Mouse (Mus musculus) megakaryocyte-erythroid progenitor cell, adult 5 weeks (primary cell): ENCODE measurements around the gene Ppara. TPM values are rescaled to one million over a fixed set of nuclear protein-coding genes. Genes with fewer than 3 reads are reported as not detected.

Experiments
- polyA plus RNA-seq: library from polyadenylated mRNA; stranded (reverse); fragments of >175 nt; gene quantifications from 2 replicates; pipeline ENCODE4 v1.2.3, GENCODE M21; 2012

The Ppara gene
- 0.02 TPM in 1 of 2 replicates, not detected in the other for polyA plus RNA-seq

DNA sequence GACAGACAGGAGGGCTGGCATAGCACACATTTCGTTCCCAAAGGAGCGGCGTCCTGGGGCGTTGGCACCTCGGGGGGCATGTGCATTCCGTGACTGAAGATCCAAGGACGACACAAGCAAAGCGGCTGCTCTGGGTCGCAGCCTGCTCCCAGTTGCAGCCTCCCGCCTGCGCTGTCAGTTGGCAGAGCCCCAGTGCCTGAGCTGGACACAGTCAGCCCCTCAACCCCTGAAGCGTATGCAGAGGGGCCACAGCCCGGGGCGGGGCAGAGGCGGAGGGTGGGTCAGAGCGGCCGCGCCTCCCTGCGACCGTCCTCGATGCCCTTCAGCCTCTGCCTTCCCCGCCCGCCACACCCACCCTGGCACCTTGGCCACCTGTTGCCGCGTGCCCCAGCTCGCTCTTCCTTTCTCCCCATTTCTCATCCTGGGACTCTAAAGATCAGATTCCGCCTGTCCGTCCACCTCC is at the start of gene Ppara:
Ppara (plus strand) TSS at position 413 of the 463 bp plus-strand sequence.

DNA sequence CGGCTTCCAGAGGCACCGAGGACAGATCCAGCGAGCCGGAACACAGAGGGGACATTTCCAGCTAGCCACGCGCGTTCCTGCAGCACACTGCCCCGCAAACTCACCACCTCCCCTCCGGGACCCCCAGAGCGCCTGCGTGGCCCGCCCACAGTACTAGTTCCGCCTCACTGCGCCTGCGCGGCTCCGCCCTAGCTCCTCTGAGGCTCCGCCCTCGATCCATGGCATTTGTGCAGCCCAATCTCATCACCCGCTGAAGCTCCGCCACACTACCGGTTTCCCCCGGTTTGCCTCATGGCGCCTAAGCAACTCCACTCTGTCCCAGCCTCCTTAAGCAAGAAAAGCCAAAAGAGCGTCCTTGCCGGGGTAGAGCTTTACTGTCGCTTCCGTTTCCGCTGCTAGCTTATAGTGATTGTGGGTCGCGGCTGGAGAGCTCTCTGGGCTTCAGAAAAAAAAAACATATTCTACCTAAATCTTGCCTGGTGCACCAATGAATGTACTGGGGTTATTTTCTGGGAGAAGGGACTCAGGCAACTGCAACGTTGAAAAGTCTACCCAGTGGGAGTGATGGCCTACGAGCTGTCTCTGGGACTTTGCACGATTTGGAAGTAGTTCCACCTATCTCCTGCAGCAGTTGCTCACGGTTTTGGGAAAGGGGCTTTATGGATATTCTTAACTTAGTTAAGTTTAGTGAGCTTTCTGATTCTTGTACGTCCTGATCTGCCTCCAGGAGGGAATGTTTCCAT is 76.9 kb downstream of the Ppara start, which contains the start of gene Cdpf1:
Cdpf1 (minus strand) TSS at position 163 of the 743 bp plus-strand sequence.

DNA sequence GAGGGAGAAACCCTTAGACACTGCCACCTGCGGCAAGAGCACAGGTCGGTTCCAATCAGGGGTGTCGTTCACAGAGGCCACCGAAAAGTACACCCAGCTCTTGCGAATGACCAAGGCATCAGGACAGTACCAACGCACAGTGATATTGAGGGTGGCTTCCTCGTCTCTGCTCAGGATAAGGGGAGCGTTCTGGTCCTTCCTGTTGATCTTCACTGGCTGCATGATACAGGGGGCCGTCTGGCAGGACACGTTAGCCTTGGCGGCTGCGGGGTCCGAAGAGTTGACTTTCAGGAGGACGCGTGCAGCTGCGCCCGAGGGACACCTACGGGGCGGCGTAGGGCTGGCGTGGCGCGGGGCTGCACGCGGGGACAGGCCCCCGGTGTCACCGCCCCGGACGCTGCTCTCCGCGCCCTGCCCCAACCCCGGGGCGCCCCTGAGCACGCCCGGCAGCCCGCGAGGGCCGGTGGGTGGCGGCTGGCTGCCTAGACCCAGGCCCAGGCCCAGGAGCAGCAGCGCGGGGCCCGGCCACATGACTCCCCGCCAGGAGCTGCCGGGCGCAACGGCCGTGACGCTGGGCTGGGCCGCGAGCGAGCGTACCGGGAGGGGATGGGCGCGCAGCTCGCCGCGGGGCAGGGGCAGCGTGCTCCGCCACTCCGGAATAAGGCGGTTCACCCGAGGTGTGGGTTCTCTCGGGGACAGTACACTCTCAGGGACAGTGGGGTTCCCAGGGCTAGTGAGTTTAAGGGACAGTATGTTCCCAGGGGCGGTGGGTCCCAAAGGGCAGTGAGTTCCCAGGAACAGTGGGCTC is 86.6 kb downstream of the Ppara start, which contains the start of gene Pkdrej:
Pkdrej (minus strand) TSS at position 532 of the 808 bp plus-strand sequence.

DNA sequence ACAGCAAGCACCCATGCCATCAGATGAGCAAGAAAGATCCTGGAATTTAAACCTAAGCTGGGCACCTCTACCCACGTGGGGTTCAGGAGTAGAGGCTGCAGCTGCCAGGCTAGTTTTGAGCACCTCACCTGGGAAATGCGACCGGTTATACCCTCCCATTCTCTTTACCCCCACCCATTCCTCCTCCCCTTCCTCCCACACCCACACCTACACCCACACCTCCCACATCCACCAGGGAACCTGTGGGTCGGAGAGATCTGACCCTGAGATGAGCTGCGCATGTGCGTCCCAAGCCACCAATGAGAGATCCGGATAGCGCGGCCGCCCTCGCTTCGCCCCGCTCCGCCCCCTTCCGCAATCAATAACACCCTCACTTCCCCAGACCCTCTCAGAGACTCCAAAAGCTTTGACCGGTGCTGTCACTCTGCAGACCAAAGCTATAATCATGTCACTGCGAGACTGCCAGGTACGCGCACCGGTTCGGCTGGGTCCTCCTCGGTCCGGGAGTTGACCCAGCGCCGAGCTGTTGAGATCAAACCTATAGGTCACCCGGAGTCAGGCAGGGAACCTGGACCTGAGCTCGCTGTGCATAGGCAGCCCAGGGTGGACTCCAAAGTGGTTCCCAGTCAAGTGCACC is 97.3 kb downstream of the Ppara start, which contains the start of gene Ttc38:
Ttc38 (plus strand) TSS at position 353 of the 637 bp plus-strand sequence.

Other genes with a start within 250 kb of the Ppara start
- gene 7530416G11Rik, start 231.8 kb upstream of the Ppara start, polyA plus RNA-seq: not detected in 2 replicates
- not detected in 2 replicates for gene Wnt7b, start 152.5 kb upstream of the Ppara start, polyA plus RNA-seq
- gene Cdpf1, start 76.7 kb downstream of the Ppara start, polyA plus RNA-seq: 23.1 and 23.9 TPM in 2 replicates
- not detected in 2 replicates for gene Pkdrej, start 86.8 kb downstream of the Ppara start, polyA plus RNA-seq
- gene Ttc38, start 97.3 kb downstream of the Ppara start, polyA plus RNA-seq: 3.9 TPM in 2 replicates
- 30.5 and 40.9 TPM in 2 replicates for gene Gtse1, start 124.8 kb downstream of the Ppara start, polyA plus RNA-seq
- 38.4 and 42.1 TPM in 2 replicates for gene Trmu, start 144.3 kb downstream of the Ppara start, polyA plus RNA-seq